Mouse (Mus musculus) myocyte (in vitro differentiated cells): ENCODE measurements around the gene Eif4e1b. TPM values are rescaled to one million over a fixed set of nuclear protein-coding genes. Genes with fewer than 3 reads are reported as not detected.

ENCODE experiments used
- H3K27me3 ChIP-seq: one replicate; pipeline ENCODE4 v1.6.1; 2011; ENCODE audit not compliant: control insufficient read depth, insufficient read depth, insufficient read length
- H3K36me3 ChIP-seq: one replicate; pipeline ENCODE4 v1.6.1; 2011; ENCODE audit not compliant: control insufficient read depth, insufficient read depth
- H3K4me2 ChIP-seq: one replicate; pipeline ENCODE4 v1.6.1; 2011; ENCODE audit warnings: low read depth, control low read depth
- H3K4me3 ChIP-seq: one replicate; pipeline ENCODE4 v1.5.1; 2011; ENCODE audit warnings: mild to moderate bottlenecking, control low read depth, moderate library complexity
- H3K79me2 ChIP-seq: one replicate; pipeline ENCODE4 v1.6.1; 2011; ENCODE audit not compliant: control insufficient read depth, insufficient read depth
- H3ac ChIP-seq: one replicate; pipeline ENCODE4 v1.6.1; 2011; ENCODE audit not compliant: control insufficient read depth, insufficient read length
- CEBPB ChIP-seq: IDR thresholded peaks from 2 replicates; pipeline ENCODE4 v1.6.1; 2011; ENCODE audit warnings: mild to moderate bottlenecking, moderate library complexity; ENCODE audit not compliant: poor library complexity, insufficient read depth, severe bottlenecking
- E2F4 ChIP-seq: IDR thresholded peaks from one replicate; pipeline ENCODE4 v1.6.1; 2011; ENCODE audit warnings: mild to moderate bottlenecking, control low read depth, moderate library complexity; ENCODE audit not compliant: insufficient read depth
- MAX ChIP-seq: IDR thresholded peaks from one replicate; pipeline ENCODE4 v1.6.1; 2011; ENCODE audit warnings: low read depth, mild to moderate bottlenecking, control low read depth
- MYOD1 ChIP-seq, 3 experiments: IDR thresholded peaks; one replicate each; pipeline ENCODE4 v1.6.1; 2011; ENCODE audit warnings: control low read depth in 2 of 3, low read depth in 2 of 3, mild to moderate bottlenecking in 2 of 3, moderate library complexity in 1 of 3; ENCODE audit not compliant: insufficient read length in 2 of 3, control insufficient read depth in 1 of 3
- MYOG ChIP-seq, 3 experiments: IDR thresholded peaks; one replicate each; pipeline ENCODE4 v1.6.1; 2011; ENCODE audit warnings: control low read depth in 2 of 3, low read depth in 2 of 3, mild to moderate bottlenecking in 2 of 3; ENCODE audit not compliant: insufficient read length in 2 of 3, control insufficient read depth in 1 of 3, insufficient read depth in 1 of 3
- POLR2A ChIP-seq: IDR thresholded peaks from one replicate; pipeline ENCODE4 v1.6.1; 2011; ENCODE audit warnings: low read depth, mild to moderate bottlenecking, control low read depth, moderate library complexity; ENCODE audit not compliant: insufficient read length
- POLR2AphosphoS2 ChIP-seq: IDR thresholded peaks from one replicate; pipeline ENCODE4 v1.6.1; 2011; ENCODE audit warnings: low read depth, control low read depth; ENCODE audit not compliant: insufficient read length
- REST ChIP-seq: IDR thresholded peaks from one replicate; pipeline ENCODE4 v1.6.1; 2011; ENCODE audit warnings: mild to moderate bottlenecking, control low read depth, moderate library complexity; ENCODE audit not compliant: insufficient read depth, insufficient read length
- SRF ChIP-seq: IDR thresholded peaks from one replicate; pipeline ENCODE4 v1.6.1; 2011; ENCODE audit warnings: low read depth; ENCODE audit not compliant: control insufficient read depth, insufficient read length
- TCF12 ChIP-seq: IDR thresholded peaks from one replicate; pipeline ENCODE4 v1.6.1; 2011; ENCODE audit warnings: mild to moderate bottlenecking, control low read depth; ENCODE audit not compliant: poor library complexity, insufficient read depth, severe bottlenecking
- TCF3 ChIP-seq: IDR thresholded peaks from one replicate; pipeline ENCODE4 v1.6.1; 2011; ENCODE audit warnings: low read depth, control low read depth; ENCODE audit not compliant: insufficient read length
- USF1 ChIP-seq: IDR thresholded peaks from one replicate; pipeline ENCODE4 v1.6.1; 2011; ENCODE audit warnings: low read depth, mild to moderate bottlenecking, control low read depth, moderate library complexity
- polyA plus RNA-seq: library from polyadenylated mRNA; unstranded; fragments of >200 nt; fragmentation: generic; extraction: Trizol; gene quantifications from one replicate; pipeline ENCODE4 v1.2.1, GENCODE M21; 2012; ENCODE audit warnings: missing spikeins

Gene Eif4e1b
- polyA plus RNA-seq, 1 experiment, result not detected

DNA sequence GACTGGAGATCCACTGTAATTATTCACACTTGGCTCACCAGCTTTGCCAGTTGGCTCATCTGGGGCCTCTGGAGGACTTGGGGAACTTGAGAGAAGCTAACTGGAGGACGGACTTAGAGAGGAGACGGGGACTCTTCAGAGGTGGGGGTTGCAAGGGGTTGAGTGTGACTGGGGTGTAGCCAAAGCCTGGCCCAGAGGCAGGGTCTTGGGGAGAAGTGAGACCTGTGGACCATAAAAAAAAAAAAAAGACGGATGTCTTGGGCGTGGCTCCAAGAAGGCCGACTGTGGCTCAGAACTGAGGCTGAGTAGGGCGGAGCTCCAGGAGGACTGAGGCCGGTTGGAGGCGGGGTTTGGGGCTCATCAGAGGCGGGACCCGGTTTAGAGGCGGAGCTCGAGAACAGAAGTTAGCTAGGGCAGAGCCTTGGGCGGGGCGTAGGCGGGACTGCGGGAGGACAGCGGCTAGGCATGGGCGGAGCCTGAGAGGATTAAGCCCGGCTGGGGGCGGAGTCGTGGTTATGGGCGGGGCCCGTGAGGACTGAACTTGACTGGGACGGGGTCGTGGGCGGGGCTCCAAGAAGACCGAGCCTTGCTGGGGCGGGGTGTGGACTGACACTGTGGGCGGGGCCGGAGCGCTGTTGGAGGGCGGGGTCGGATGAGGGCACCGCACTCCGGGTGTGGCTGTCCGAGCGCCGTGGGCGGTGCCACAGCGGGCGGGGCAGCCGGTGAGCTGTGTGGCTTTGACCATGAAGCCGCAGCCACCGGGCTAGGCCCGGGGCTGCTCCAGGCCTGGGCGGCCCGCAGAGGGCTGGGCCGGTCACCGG, 5.2 kb downstream of the Eif4e1b start, which contains the start of gene Tspan17:
TSS of gene Tspan17 (plus strand) at position 638 of the 821 bp plus-strand sequence.
- Histone ChIP-seq H3K36me3 (peaks cover 6% of the 10 kb centered on the region), H3ac (peak within 1 kb of the TSS; percentile 16), H3K79me2 (no peaks in the 10 kb centered on the region), H3K4me2 (peak within 1 kb of the TSS; percentile 90), H3K27me3 (peaks cover 10% of the 10 kb centered on the region), H3K4me3 (peak within 1 kb of the TSS; percentile 41)
- TF ChIP-seq MYOD1 (IDR thresholded peaks at IDR 0.05; ENCODE audit: control insufficient read depth in 1 of 3, insufficient read length in 2 of 3, low read depth in 2 of 3), result peak in 1 of 3 experiments; percentile 40
- TF ChIP-seq SRF, result peak; percentile 57
- TF ChIP-seq E2F4, result no peak
- TF ChIP-seq MYOG (IDR thresholded peaks at IDR 0.05; ENCODE audit: control insufficient read depth in 1 of 3, insufficient read depth in 1 of 3, insufficient read length in 2 of 3, low read depth in 2 of 3), result peak in 1 of 3 experiments; percentile 60
- TF ChIP-seq MAX, result no peak

DNA sequence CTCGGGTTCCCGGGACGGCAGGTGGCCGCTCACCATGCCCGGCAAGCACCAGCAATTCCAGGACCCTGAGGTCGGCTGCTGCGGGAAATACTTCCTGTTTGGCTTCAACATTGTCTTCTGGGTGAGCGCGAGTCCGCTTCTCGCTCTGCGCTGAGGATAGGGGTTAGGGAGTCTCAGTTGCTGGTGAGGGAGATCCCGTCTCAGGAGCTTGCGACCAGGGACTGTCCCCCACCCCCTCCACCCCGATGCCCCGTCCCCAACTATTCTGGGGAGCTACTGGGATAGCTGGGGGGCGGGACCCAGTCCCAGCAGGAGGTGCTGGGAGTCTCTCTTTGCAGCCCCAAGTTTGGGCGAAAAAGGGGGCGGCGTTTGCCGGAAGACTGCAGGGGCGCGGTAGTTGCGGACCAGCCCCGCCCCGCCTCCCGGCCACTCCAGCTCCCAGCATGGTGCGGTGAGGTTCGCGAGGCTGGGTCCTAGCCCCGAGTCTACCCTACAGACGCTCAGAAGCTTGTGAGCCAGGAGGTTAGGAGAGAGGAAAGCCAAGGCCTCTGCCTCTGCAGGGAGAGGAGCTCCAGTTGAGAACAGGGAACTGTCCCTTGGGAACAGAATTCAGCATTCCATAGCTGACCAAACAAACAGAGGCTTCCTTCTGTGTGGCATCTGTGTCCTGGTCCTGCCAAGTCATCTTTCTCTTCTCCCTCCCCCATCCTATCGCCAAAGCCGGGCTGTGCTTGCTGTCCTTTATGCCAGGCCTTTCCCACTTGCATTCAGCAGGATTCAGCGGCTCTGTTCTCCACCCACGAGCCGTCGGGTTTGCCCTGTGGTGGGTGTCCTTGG, 6.0 kb downstream of the Eif4e1b start:
- H3K36me3 ChIP-seq, result peaks cover 6% of the 10 kb centered on the region

DNA sequence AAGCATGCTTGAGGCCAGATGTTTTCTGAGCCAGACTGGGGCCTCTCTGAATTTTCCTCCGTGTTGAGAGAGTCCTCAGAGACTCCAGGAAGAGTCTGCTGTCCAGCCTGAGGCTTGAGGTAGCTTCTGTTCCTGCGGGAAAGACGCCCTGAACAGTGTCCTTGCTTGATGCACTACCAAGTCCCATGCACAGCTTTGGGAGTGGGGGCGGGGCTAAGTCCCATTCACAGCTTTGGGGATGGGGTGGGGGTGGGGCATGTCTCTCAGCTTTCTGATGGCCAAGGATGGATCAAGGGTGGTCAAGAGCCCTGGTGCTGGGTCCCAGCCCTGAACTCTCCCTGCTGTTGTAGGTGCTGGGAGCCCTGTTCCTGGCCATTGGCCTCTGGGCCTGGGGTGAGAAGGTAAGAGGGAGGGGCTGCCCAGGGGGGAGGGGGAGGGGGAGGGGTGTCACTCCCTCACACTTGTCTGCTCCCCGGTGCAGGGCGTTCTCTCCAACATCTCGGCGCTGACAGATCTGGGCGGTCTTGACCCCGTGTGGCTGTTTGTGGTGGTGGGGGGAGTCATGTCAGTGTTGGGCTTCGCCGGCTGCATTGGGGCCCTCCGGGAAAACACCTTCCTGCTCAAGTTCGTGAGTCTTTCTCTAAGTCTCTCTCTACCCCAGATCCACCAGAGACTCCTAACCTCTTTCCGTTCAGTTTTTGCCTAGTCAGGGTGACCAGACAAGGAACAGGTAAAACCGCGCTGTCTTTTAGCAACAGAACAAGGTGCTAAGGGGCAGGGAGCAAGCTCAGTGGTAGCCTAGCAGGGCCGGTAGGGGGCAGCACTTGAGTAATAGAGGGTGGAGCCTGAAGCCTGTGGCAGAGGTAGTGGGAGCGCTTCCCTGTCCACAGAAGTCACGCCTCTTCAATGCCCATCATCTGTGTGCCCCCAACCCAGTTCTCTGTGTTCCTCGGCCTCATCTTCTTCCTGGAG, 8.7 kb downstream of the Eif4e1b start:
- Histone ChIP-seq H3ac (no peak overlapping the region), H3K27me3 (no peaks in the 10 kb centered on the region), H3K4me3 (no peak overlapping the region), H3K4me2 (no peak overlapping the region), H3K79me2 (no peaks in the 10 kb centered on the region), H3K36me3 (peaks cover 6% of the 10 kb centered on the region)
- TF ChIP-seq TCF3, result no peak
- TF ChIP-seq POLR2A, result no peak
- TF ChIP-seq CEBPB, result no peak
- TF ChIP-seq USF1, result no peak
- TF ChIP-seq MAX, result no peak
- no peak for TF ChIP-seq SRF
- TF ChIP-seq MYOG (IDR thresholded peaks at IDR 0.05; ENCODE audit: control insufficient read depth in 1 of 3, insufficient read depth in 1 of 3, insufficient read length in 2 of 3, low read depth in 2 of 3), result no peak

More for the DNA sequence above, 6.0 kb downstream of the Eif4e1b start:
- H3K4me3 ChIP-seq, result peak overlapping the region; percentile 41
- H3K27me3 ChIP-seq, result peaks cover 2% of the 10 kb centered on the region
- H3ac ChIP-seq, result peak overlapping the region; percentile 16
- TF ChIP-seq CEBPB, result no peak
- no peak for TF ChIP-seq USF1
- no peak for TF ChIP-seq TCF3
- TF ChIP-seq SRF, result no peak
- no peak for TF ChIP-seq MYOG (IDR thresholded peaks at IDR 0.05; ENCODE audit: control insufficient read depth in 1 of 3, insufficient read depth in 1 of 3, insufficient read length in 2 of 3, low read depth in 2 of 3)
- TF ChIP-seq REST, result no peak
- no peak for TF ChIP-seq E2F4
- peak; percentile 66 for TF ChIP-seq POLR2A
- peak in 1 of 3 experiments; percentile 15 for TF ChIP-seq MYOD1 (IDR thresholded peaks at IDR 0.05; ENCODE audit: control insufficient read depth in 1 of 3, insufficient read length in 2 of 3, low read depth in 2 of 3)
- no peak for TF ChIP-seq MAX
- no peak for TF ChIP-seq TCF12
- TF ChIP-seq POLR2AphosphoS2, result peak; percentile 28
- peak overlapping the region; percentile 90 for H3K4me2 ChIP-seq
- H3K79me2 ChIP-seq, result no peaks in the 10 kb centered on the region

DNA sequence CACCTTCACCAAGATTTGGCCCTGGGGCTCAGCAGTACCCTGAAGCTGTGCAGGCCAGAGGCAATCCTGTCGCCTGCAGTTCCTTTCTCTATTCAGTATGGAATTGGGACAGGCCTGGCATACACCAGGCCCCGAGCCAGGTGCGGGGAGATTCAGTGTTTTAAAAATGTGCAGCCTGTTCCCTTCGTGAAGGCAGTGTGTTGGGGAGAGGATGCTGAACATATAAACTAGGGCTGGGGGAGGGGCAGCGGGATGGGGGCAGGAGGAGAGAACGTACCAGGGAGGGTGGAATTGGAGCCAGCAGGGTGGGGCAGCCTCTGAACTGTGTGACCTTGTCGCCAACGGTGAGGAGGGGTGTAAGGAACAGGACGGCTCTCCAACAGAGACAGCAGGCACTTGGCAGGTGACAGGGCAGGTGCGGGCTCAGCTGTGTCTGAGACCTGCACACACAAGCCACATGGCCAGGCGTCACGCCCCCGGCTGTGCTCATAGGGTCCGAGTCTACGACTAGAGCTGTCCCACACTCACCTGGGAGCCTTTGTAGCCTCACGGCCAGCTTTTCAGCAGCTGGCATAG, 10.3 kb downstream of the Eif4e1b start:
- Histone ChIP-seq H3K4me2 (no peak overlapping the region), H3K4me3 (no peak overlapping the region), H3K79me2 (no peaks in the 10 kb centered on the region), H3ac (no peak overlapping the region), H3K36me3 (peaks cover 6% of the 10 kb centered on the region), H3K27me3 (no peaks in the 10 kb centered on the region)
- TF ChIP-seq MYOG (IDR thresholded peaks at IDR 0.05; ENCODE audit: control insufficient read depth in 1 of 3, insufficient read depth in 1 of 3, insufficient read length in 2 of 3, low read depth in 2 of 3), result peak in 1 of 3 experiments; percentile 43
- no peak for TF ChIP-seq MAX
- TF ChIP-seq MYOD1 (IDR thresholded peaks at IDR 0.05; ENCODE audit: control insufficient read depth in 1 of 3, insufficient read length in 2 of 3, low read depth in 2 of 3), result peak in 1 of 3 experiments; percentile 64
